Mouse (Mus musculus) cerebellum, adult 9-11 months (tissue): Measurements from ENCODE around the gene Olfr957.

Source experiments
- DNase-seq: peaks from one replicate; pipeline ENCODE4 v3.0.0; 2022

The Olfr957 gene

DNA sequence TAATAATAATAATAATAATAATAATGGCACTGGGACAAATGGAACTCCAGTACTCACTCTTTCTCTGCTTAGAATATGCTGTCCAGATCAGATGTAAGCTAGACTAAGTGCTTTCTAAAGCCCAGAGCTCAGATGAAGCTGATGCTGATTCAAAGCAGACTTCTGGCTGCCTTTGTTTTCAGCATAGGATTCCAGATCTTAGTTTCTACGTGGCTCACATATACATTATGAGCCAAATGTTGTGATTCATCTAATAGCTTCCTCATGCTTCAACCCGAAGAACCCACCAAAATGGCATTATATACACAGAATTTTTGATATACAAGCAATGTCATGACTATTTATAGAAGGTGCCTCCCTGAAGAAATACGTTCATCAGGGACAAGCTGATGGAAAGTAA, at the start of gene Olfr957:
TSS of gene Olfr957 (minus strand) at position 279 of the 400 bp plus-strand sequence.
- DNase-seq, result no peak

GRCm38 (mm10) chr9:39558349-39558647, 42.7 kb upstream of the Olfr957 start:
- no peak for DNase-seq

GRCm38 (mm10) chr9:39557529-39558348, 42.1 kb upstream of the Olfr957 start:
- no peak for DNase-seq

GRCm38 (mm10) chr9:39553946-39554345, 38.3 kb upstream of the Olfr957 start, which contains the start of gene Olfr958:
TSS of gene Olfr958 (minus strand) at chr9:39554054.
- no peak for DNase-seq

GRCm38 (mm10) chr9:39550806-39551205, 35.2 kb upstream of the Olfr957 start:
- DNase-seq, result no peak

GRCm38 (mm10) chr9:39523616-39524285, 8.1 kb upstream of the Olfr957 start:
- no peak for DNase-seq

GRCm38 (mm10) chr9:39518595-39518994, 3.0 kb upstream of the Olfr957 start:
- no peak for DNase-seq

- DNase-seq, result no peak
Measured at GRCm38 (mm10) chr9:39509412-39509811, 6.2 kb downstream of the Olfr957 start.

GRCm38 (mm10) chr9:39508998-39509397, 6.6 kb downstream of the Olfr957 start:
- no peak for DNase-seq

DNA sequence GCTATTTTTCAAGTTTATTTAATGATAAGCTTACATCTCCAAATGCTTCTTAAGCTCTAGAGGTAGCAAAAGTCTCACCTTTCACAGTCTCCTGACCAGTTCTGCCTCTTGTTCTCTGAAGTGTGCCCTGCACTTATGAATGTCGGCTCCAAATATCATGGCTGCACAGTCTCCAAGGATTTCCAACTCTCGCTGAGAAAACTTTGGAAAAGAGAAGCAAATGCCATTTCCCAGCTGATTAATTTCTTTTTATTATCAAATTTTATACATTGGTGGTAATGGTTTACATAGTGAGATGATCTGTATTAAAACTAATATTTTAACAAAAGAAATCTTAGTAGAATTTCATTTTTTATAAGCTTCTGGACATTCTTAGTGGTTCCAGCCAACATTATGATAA, 21.7 kb downstream of the Olfr957 start, which contains the start of gene Olfr44:
TSS of gene Olfr44 (minus strand) at position 101 of the 400 bp plus-strand sequence.
- DNase-seq, result no peak

GRCm38 (mm10) chr9:39471844-39472243, 43.8 kb downstream of the Olfr957 start, which contains the start of gene Olfr955:
TSS of gene Olfr955 (minus strand) at chr9:39471944.
- DNase-seq, result no peak
